Mouse (Mus musculus) brain, embryonic 14.5 days (tissue): ENCODE measurements at regions not wholly inside any gene's neighbourhood (a gene's known extent, or its start where the extent isn't known, plus 50 kb on each side); places are given as distances from the start of the nearest gene placed in this dataset.

Experiments
- CTCF ChIP-seq: fragments of 200-500 bp; IDR thresholded peaks from 2 replicates; pipeline ENCODE4 v1.5.1; 2012; ENCODE audit warnings: inconsistent platforms, mild to moderate bottlenecking, moderate library complexity, borderline replicate concordance; ENCODE audit not compliant: insufficient read depth, insufficient read length; ENCODE audit errors: extremely low read depth
- POLR2A ChIP-seq: fragments of 200-500 bp; IDR thresholded peaks from 2 replicates; pipeline ENCODE4 v1.6.1; 2012; ENCODE audit warnings: mild to moderate bottlenecking, inconsistent platforms, borderline replicate concordance; ENCODE audit not compliant: poor library complexity, insufficient read depth, insufficient read length, severe bottlenecking; ENCODE audit errors: extremely low read depth

DNA sequence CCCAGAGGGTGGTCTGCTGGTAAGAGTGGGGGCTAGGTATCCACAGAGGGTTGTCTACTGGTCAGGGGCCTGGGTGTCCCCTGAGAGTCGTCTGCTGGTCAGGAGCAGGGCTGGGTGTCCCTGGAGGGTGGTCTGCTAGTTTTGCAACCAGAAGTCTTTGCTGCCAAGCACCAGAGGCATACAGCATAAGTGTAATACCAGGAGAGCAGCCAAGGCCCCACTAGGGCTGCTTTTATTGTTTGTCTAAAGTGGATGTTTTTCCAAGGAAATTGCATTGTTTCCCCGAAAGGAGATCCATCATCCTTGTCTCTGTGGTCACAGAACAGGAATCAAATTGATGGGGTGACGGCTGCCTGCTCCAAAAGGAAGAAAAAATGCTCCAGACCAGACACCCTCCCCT is 145.2 kb upstream of the Gm15217 start:
- TF ChIP-seq POLR2A (no peak), CTCF (no peak)
